Mouse (Mus musculus): ENCODE measurements around the gene Fga. TPM values are rescaled to one million over a fixed set of nuclear protein-coding genes. Genes with fewer than 3 reads are reported as not detected.

The Fga gene
- total and polyA plus RNA-seq, 3 experiments: 0.05 TPM; not detected in 2

GRCm38 (mm10) chr3:83004801-83005200 lies 21.1 kb upstream of the Fga start:
- Histone ChIP-seq H3K9me3 (replicated peaks) (peaks cover 2% of the 10 kb centered on the region; the same call in 1 of the 2 replicates), H3K36me3 (replicated peaks) (no peaks in the 10 kb centered on the region), H3K27me3 (ENCODE audit: insufficient read depth, low read length) (peaks cover 2% of the 10 kb centered on the region; the same call in 1 of the 2 replicates), H3K4me3 (ENCODE audit: low read depth, low read length) (no peak overlapping the region), H3K4me1 (ENCODE audit: insufficient read depth, low read depth, low read length) (no peaks in the 10 kb centered on the region)
- TF ChIP-seq CTCF (IDR thresholded peaks at IDR 0.05; ENCODE audit: low read depth, low read length) (no peak), TAL1 (conservative IDR thresholded peaks at IDR 0.05; ENCODE audit: low read depth, low read length) (no peak), GATA2 (IDR thresholded peaks at IDR 0.05; ENCODE audit: borderline replicate concordance, low read depth, low read length) (no peak)
- no peak for ATAC-seq (ENCODE audit: extremely low read depth, insufficient number of reproducible peaks, low FRiP score, poor library complexity, severe bottlenecking)
- DNase-seq (ENCODE audit: low spot score): no peak

- H3K4me1 ChIP-seq (ENCODE audit: insufficient read depth, low read depth, low read length): no peaks in the 10 kb centered on the region
- TF ChIP-seq GATA2 (IDR thresholded peaks at IDR 0.05; ENCODE audit: borderline replicate concordance, low read depth, low read length) (no peak), POLR2AphosphoS5 (IDR thresholded peaks at IDR 0.05; ENCODE audit: insufficient replicate concordance, low read depth, low read length) (no peak), TAL1 (conservative IDR thresholded peaks at IDR 0.05; ENCODE audit: low read depth, low read length) (no peak), GATA1 (IDR thresholded peaks at IDR 0.05; ENCODE audit: borderline replicate concordance, low read length) (no peak), CTCF (IDR thresholded peaks at IDR 0.05; ENCODE audit: low read depth, low read length) (no peak)
- ATAC-seq (ENCODE audit: extremely low read depth, insufficient number of reproducible peaks, low FRiP score, poor library complexity, severe bottlenecking): no peak
- DNase-seq (ENCODE audit: low spot score): no peak
- H3K4me3 ChIP-seq (ENCODE audit: low read depth, low read length): no peak within 1 kb of the TSS
- H3K36me3 ChIP-seq (replicated peaks): no peaks in the 10 kb centered on the region
- no peaks in the 10 kb centered on the region for H3K9me3 ChIP-seq (replicated peaks)
- H3K27me3 ChIP-seq (ENCODE audit: insufficient read depth, low read length): peaks cover 5% of the 10 kb centered on the region
Measured at GRCm38 (mm10) chr3:83007557-83007956, 18.3 kb upstream of the Fga start, which contains the start of gene Fgg. Gene Fgg (plus strand): TSS chr3:83007724.

GRCm38 (mm10) chr3:83010291-83010690 lies 15.6 kb upstream of the Fga start:
- TF ChIP-seq GATA2 (IDR thresholded peaks at IDR 0.05; ENCODE audit: borderline replicate concordance, low read depth, low read length) (no peak), POLR2AphosphoS5 (IDR thresholded peaks at IDR 0.05; ENCODE audit: insufficient replicate concordance, low read depth, low read length) (no peak), CTCF (IDR thresholded peaks at IDR 0.05; ENCODE audit: low read depth, low read length) (no peak), GATA1 (IDR thresholded peaks at IDR 0.05; ENCODE audit: borderline replicate concordance, low read length) (no peak), TAL1 (conservative IDR thresholded peaks at IDR 0.05; ENCODE audit: low read depth, low read length) (no peak)
- Histone ChIP-seq H3K36me3 (replicated peaks) (no peaks in the 10 kb centered on the region), H3K4me3 (ENCODE audit: low read depth, low read length) (no peak overlapping the region), H3K27me3 (ENCODE audit: insufficient read depth, low read length) (peaks cover 7% of the 10 kb centered on the region), H3K9me3 (replicated peaks) (no peaks in the 10 kb centered on the region), H3K4me1 (ENCODE audit: insufficient read depth, low read depth, low read length) (no peaks in the 10 kb centered on the region)
- no peak for DNase-seq (ENCODE audit: low spot score)
- ATAC-seq (ENCODE audit: extremely low read depth, insufficient number of reproducible peaks, low FRiP score, poor library complexity, severe bottlenecking): no peak

- Histone ChIP-seq H3K4me3 (ENCODE audit: low read depth, low read length) (no peak overlapping the region), H3K36me3 (replicated peaks) (no peaks in the 10 kb centered on the region), H3K27me3 (ENCODE audit: insufficient read depth, low read length) (peaks cover 7% of the 10 kb centered on the region), H3K9me3 (replicated peaks) (no peaks in the 10 kb centered on the region), H3K4me1 (ENCODE audit: insufficient read depth, low read depth, low read length) (no peaks in the 10 kb centered on the region)
- no peak for ATAC-seq (ENCODE audit: extremely low read depth, insufficient number of reproducible peaks, low FRiP score, poor library complexity, severe bottlenecking)
- TF ChIP-seq GATA1 (IDR thresholded peaks at IDR 0.05; ENCODE audit: borderline replicate concordance, low read length) (no peak), CTCF (IDR thresholded peaks at IDR 0.05; ENCODE audit: low read depth, low read length) (no peak), GATA2 (IDR thresholded peaks at IDR 0.05; ENCODE audit: borderline replicate concordance, low read depth, low read length) (no peak), TAL1 (conservative IDR thresholded peaks at IDR 0.05; ENCODE audit: low read depth, low read length) (no peak), POLR2AphosphoS5 (IDR thresholded peaks at IDR 0.05; ENCODE audit: insufficient replicate concordance, low read depth, low read length) (no peak)
- DNase-seq (ENCODE audit: low spot score): no peak
Measured at GRCm38 (mm10) chr3:83011136-83011535, 14.7 kb upstream of the Fga start.

- TF ChIP-seq GATA2 (IDR thresholded peaks at IDR 0.05; ENCODE audit: borderline replicate concordance, low read depth, low read length) (no peak), TAL1 (conservative IDR thresholded peaks at IDR 0.05; ENCODE audit: low read depth, low read length) (no peak), POLR2AphosphoS5 (IDR thresholded peaks at IDR 0.05; ENCODE audit: insufficient replicate concordance, low read depth, low read length) (no peak), CTCF (IDR thresholded peaks at IDR 0.05; ENCODE audit: low read depth, low read length) (no peak), GATA1 (IDR thresholded peaks at IDR 0.05; ENCODE audit: borderline replicate concordance, low read length) (no peak)
- no peak for ATAC-seq (ENCODE audit: extremely low read depth, insufficient number of reproducible peaks, low FRiP score, poor library complexity, severe bottlenecking)
- H3K4me3 ChIP-seq (ENCODE audit: low read depth, low read length): no peak overlapping the region
Measured at GRCm38 (mm10) chr3:83011565-83011964, 14.3 kb upstream of the Fga start.

GRCm38 (mm10) chr3:83012636-83013035 lies 13.2 kb upstream of the Fga start:
- no peak overlapping the region for H3K4me3 ChIP-seq (ENCODE audit: low read depth, low read length)
- no peaks in the 10 kb centered on the region for H3K9me3 ChIP-seq (replicated peaks)
- H3K36me3 ChIP-seq (replicated peaks): no peaks in the 10 kb centered on the region
- DNase-seq (ENCODE audit: low spot score) (no peak), ATAC-seq (ENCODE audit: extremely low read depth, insufficient number of reproducible peaks, low FRiP score, poor library complexity, severe bottlenecking) (no peak)
- TF ChIP-seq GATA2 (IDR thresholded peaks at IDR 0.05; ENCODE audit: borderline replicate concordance, low read depth, low read length) (no peak), POLR2AphosphoS5 (IDR thresholded peaks at IDR 0.05; ENCODE audit: insufficient replicate concordance, low read depth, low read length) (no peak), TAL1 (conservative IDR thresholded peaks at IDR 0.05; ENCODE audit: low read depth, low read length) (no peak), CTCF (IDR thresholded peaks at IDR 0.05; ENCODE audit: low read depth, low read length) (no peak), GATA1 (IDR thresholded peaks at IDR 0.05; ENCODE audit: borderline replicate concordance, low read length) (no peak)
- H3K4me1 ChIP-seq (ENCODE audit: insufficient read depth, low read depth, low read length): no peaks in the 10 kb centered on the region; the same call in 1 of the 2 replicates
- peaks cover 7% of the 10 kb centered on the region for H3K27me3 ChIP-seq (ENCODE audit: insufficient read depth, low read length)

More at GRCm38 (mm10) chr3:83011565-83011964, 14.3 kb upstream of the Fga start:
- Histone ChIP-seq H3K4me1 (ENCODE audit: insufficient read depth, low read depth, low read length) (no peaks in the 10 kb centered on the region), H3K36me3 (replicated peaks) (no peaks in the 10 kb centered on the region), H3K27me3 (ENCODE audit: insufficient read depth, low read length) (peaks cover 7% of the 10 kb centered on the region), H3K9me3 (replicated peaks) (no peaks in the 10 kb centered on the region)
- no peak for DNase-seq (ENCODE audit: low spot score)
